Mouse (Mus musculus) liver, embryonic 13.5 days (tissue): ENCODE data around the gene Fgfr2. TPM values are rescaled to one million over a fixed set of nuclear protein-coding genes. Genes with fewer than 3 reads are reported as not detected.

Experiments used
- ATAC-seq: fragments of 200-750 bp; cut with Nextera tagmentation; 2 replicates; pipeline ENCODE4 v1.8.0; 2017; ENCODE audit warnings: low read depth, mild to moderate bottlenecking, moderate number of reproducible peaks, moderate library complexity
- DNase-seq: peaks from one replicate; pipeline ENCODE4 v3.0.0; 2022
- H3K27ac ChIP-seq: fragments of 300-500 bp; sonication (generic); 2 replicates; pipeline ENCODE4 v1.5.1; 2015; ENCODE audit warnings: moderate library complexity, mild to moderate bottlenecking, inconsistent platforms
- H3K27me3 ChIP-seq: fragments of 300-500 bp; sonication (generic); 2 replicates; pipeline ENCODE4 v1.6.1; 2015; ENCODE audit warnings: mild to moderate bottlenecking, inconsistent platforms
- H3K36me3 ChIP-seq: fragments of 300-500 bp; sonication (generic); 2 replicates; pipeline ENCODE4 v1.6.1; 2015; ENCODE audit warnings: mild to moderate bottlenecking, inconsistent platforms
- H3K4me1 ChIP-seq: fragments of 300-500 bp; sonication (generic); replicated peaks from 2 replicates; pipeline ENCODE4 v1.6.1; 2015; ENCODE audit warnings: inconsistent platforms
- H3K4me2 ChIP-seq: fragments of 300-500 bp; sonication (generic); 2 replicates; pipeline ENCODE4 v1.6.1; 2015; ENCODE audit warnings: inconsistent platforms, mild to moderate bottlenecking, moderate library complexity
- H3K4me3 ChIP-seq: fragments of 300-500 bp; sonication (generic); replicated peaks from 2 replicates; pipeline ENCODE4 v1.5.1; 2015; ENCODE audit warnings: mild to moderate bottlenecking, inconsistent platforms
- H3K9ac ChIP-seq: fragments of 300-500 bp; sonication (generic); 2 replicates; pipeline ENCODE4 v1.6.1; 2015; ENCODE audit warnings: mild to moderate bottlenecking, inconsistent platforms
- H3K9me3 ChIP-seq: fragments of 300-500 bp; sonication (generic); replicated peaks from 2 replicates; pipeline ENCODE4 v1.6.1; 2016; ENCODE audit warnings: inconsistent platforms
- WGBS: fragments of 180-500 bp; shearing (Covaris S2); methylation state at CpG from one replicate; pipeline ENCODE4 v1.1.7; 2015; ENCODE audit not compliant: insufficient replicate concordance; 5-methylcytosine and 5-hydroxymethylcytosine counted together
- polyA plus RNA-seq: library from polyadenylated mRNA; unstranded; fragments of >200 nt; fragmentation: Nextera tagmentation; extraction: Ambion mirVana; gene quantifications from 2 replicates; pipeline ENCODE4 v1.2.1, GENCODE M21; 2015

The Fgfr2 gene
- polyA plus RNA-seq, 1 experiment from 2014 or later = 8.9 TPM

GRCm38 (mm10) chr7:133116542-133116941, 6.6 kb downstream of the Fgfr2 start:
- Histone ChIP-seq H3K36me3 (no peaks in the 10 kb centered on the region), H3K9me3 (no peaks in the 10 kb centered on the region), H3K4me2 (peak overlapping the region; percentile 77; the same call in 1 of the 2 replicates), H3K4me1 (peaks cover 77% of the 10 kb centered on the region), H3K27me3 (peaks cover 13% of the 10 kb centered on the region), H3K4me3 (no peak overlapping the region), H3K27ac (0 out of 2 replicates have a peak overlapping the region, but pooled peaks have one; percentile 39), H3K9ac (no peak overlapping the region)
- no peak for ATAC-seq
- no peak for DNase-seq

DNA sequence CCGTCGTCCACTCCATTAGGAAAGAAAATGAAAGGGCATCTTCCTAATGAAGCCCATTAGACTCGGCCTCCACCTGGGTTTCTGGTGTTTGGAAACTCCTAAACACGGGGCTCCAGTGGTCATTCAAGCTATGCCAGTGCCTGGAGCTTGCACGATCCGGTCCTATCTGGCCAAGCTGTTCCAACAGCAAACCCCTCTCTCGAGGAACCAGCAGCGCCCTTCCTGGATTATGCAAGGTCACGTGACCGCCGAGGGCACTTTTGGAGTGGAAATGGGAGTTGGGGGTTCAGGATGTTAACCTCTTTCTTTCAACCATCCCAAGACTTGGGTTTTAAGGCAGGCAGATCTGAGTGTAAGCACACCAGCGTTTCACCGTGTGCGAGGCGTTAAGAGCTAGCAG, 7.3 kb downstream of the Fgfr2 start:
- DNase-seq (peak; percentile 22), ATAC-seq (no peak)
- 9% methylated on average over 15 of the region's 15 CpGs for WGBS
- peak overlapping the region; percentile 55 for H3K4me3 ChIP-seq
- peaks cover 8% of the 10 kb centered on the region; the same call in 1 of the 2 replicates for H3K27me3 ChIP-seq
- peak overlapping the region; percentile 77 for H3K4me2 ChIP-seq
- no peaks in the 10 kb centered on the region for H3K9me3 ChIP-seq
- H3K9ac ChIP-seq = peak overlapping the region; percentile 67
- no peaks in the 10 kb centered on the region for H3K36me3 ChIP-seq
- H3K4me1 ChIP-seq = peaks cover 74% of the 10 kb centered on the region
- H3K27ac ChIP-seq = peak overlapping the region; percentile 39

GRCm38 (mm10) chr7:133114847-133115470, 8.2 kb downstream of the Fgfr2 start:
- Histone ChIP-seq H3K4me1 (peaks cover 66% of the 10 kb centered on the region), H3K27ac (peak overlapping the region; percentile 20; the same call in 1 of the 2 replicates), H3K36me3 (no peaks in the 10 kb centered on the region), H3K9ac (peak overlapping the region; percentile 67), H3K4me2 (peak overlapping the region; percentile 77), H3K4me3 (peak overlapping the region; percentile 55), H3K9me3 (no peaks in the 10 kb centered on the region), H3K27me3 (no peaks in the 10 kb centered on the region)
- peak; percentile 69 for ATAC-seq
- DNase-seq = peak; percentile 56
- 5% methylated on average over 20 of the region's 20 CpGs for WGBS

GRCm38 (mm10) chr7:133113185-133113895, 9.8 kb downstream of the Fgfr2 start:
- no peak overlapping the region for H3K4me2 ChIP-seq
- H3K4me3 ChIP-seq = no peak overlapping the region
- ATAC-seq (no peak), DNase-seq (no peak)
- no peaks in the 10 kb centered on the region for H3K27me3 ChIP-seq
- no peaks in the 10 kb centered on the region for H3K36me3 ChIP-seq
- no peaks in the 10 kb centered on the region for H3K9me3 ChIP-seq
- no peak overlapping the region for H3K27ac ChIP-seq
- H3K4me1 ChIP-seq = peaks cover 59% of the 10 kb centered on the region
- WGBS = 79% methylated on average over 8 of the region's 8 CpGs
- H3K9ac ChIP-seq = no peak overlapping the region

DNA sequence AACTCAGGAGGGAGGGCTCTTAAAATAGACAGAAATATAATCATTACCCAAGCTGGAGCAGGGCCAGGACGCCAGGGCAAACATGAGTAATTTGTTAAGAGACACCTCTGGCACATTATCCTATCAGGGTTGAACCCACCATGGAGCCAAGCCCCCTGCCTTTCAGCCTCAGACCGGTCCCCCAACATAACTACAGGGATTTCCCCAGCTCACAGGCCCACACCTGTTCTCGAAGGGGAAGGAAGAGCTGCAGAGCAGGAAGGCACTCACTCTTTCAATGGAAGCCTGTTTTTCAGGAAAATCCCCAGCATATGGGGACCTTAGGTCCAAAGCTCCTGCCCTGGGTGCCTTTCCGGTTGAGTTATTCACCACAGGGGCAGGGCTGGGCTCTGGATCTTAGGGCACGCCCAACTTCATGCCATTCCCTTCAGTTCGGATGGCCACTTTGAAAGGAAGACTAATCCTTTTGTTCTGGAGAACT, 10.8 kb downstream of the Fgfr2 start:
- ATAC-seq = no peak
- peaks cover 52% of the 10 kb centered on the region for H3K4me1 ChIP-seq
- H3K27ac ChIP-seq = no peak overlapping the region
- H3K27me3 ChIP-seq = no peaks in the 10 kb centered on the region
- H3K4me3 ChIP-seq = no peak overlapping the region
- H3K9ac ChIP-seq = no peak overlapping the region
- no peak overlapping the region for H3K4me2 ChIP-seq
- no peaks in the 10 kb centered on the region for H3K36me3 ChIP-seq
- H3K9me3 ChIP-seq = no peaks in the 10 kb centered on the region
- WGBS = 62% methylated on average over 6 of the region's 6 CpGs
- no peak for DNase-seq

- 85% methylated on average over 4 of the region's 4 CpGs for WGBS
- Histone ChIP-seq H3K9ac (no peak overlapping the region), H3K4me3 (no peak overlapping the region), H3K27me3 (no peaks in the 10 kb centered on the region), H3K27ac (no peak overlapping the region), H3K4me1 (peaks cover 26% of the 10 kb centered on the region), H3K36me3 (no peaks in the 10 kb centered on the region), H3K9me3 (no peaks in the 10 kb centered on the region), H3K4me2 (no peak overlapping the region)
- ATAC-seq (no peak), DNase-seq (no peak)
Observed at GRCm38 (mm10) chr7:133109442-133109841, 13.7 kb downstream of the Fgfr2 start.

GRCm38 (mm10) chr7:133108695-133109094, 14.5 kb downstream of the Fgfr2 start:
- Histone ChIP-seq H3K4me1 (peaks cover 19% of the 10 kb centered on the region), H3K27me3 (no peaks in the 10 kb centered on the region)

GRCm38 (mm10) chr7:133102578-133102977, 20.6 kb downstream of the Fgfr2 start:
- Histone ChIP-seq H3K27me3 (no peaks in the 10 kb centered on the region), H3K27ac (no peak overlapping the region), H3K4me3 (no peak overlapping the region), H3K4me2 (no peak overlapping the region), H3K9ac (no peak overlapping the region), H3K36me3 (0 out of 2 replicates have a peak, but pooled peaks cover 2% of the 10 kb centered on the region), H3K4me1 (peaks cover 3% of the 10 kb centered on the region; the same call in 1 of the 2 replicates), H3K9me3 (no peaks in the 10 kb centered on the region)
- WGBS = 72% methylated on average over 3 of the region's 3 CpGs
- no peak for DNase-seq
- no peak for ATAC-seq

More at GRCm38 (mm10) chr7:133108695-133109094, 14.5 kb downstream of the Fgfr2 start:
- ATAC-seq (no peak), DNase-seq (no peak)
- Histone ChIP-seq H3K9ac (no peak overlapping the region), H3K9me3 (no peaks in the 10 kb centered on the region), H3K4me3 (no peak overlapping the region), H3K4me2 (no peak overlapping the region), H3K36me3 (no peaks in the 10 kb centered on the region), H3K27ac (no peak overlapping the region)
- 85% methylated on average over 2 of the region's 2 CpGs for WGBS

DNA sequence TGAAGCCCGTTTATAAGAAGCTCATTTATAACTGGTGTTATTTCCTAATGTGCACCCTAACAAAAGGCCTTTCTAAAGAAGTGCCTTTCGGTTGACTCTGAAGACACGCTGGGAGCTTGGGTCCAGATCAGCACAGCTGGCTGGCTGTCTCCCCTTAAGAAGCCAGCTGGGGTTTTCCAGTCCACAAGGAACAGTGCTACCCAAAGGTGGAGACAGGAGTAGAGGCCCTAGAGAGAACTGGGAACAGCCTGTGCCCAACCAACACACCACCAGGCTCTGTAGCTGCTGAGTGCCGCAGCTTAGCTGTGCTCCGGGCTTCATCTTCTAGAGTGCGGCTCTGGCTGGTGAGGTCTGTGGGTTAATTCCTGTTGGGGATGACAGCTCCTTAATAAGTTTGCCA, 22.1 kb downstream of the Fgfr2 start:
- H3K4me3 ChIP-seq = no peak overlapping the region

DNA sequence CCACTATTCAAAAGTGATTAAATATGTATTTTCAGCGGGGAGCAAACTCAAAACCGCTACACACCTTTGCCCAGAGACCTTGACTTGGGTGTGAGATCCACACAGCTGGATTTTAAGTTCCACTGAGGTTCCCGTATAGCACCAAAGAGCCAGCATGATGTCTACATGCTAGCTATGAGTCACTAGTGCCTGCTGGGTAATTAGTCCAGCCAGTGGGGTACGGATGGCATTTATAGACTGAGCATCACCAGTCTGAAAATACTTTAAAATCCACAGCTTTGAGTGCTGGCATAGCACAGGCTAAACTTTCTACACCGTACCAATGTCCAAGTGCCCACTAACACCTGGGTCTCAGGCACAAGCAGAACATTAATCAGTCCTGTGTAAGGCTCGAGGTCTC, 23.0 kb downstream of the Fgfr2 start:
- 71% methylated on average over 6 of the region's 6 CpGs for WGBS
- no peaks in the 10 kb centered on the region for H3K27me3 ChIP-seq
- no peak overlapping the region for H3K4me3 ChIP-seq
- H3K36me3 ChIP-seq = 0 out of 2 replicates have a peak, but pooled peaks cover 2% of the 10 kb centered on the region
- H3K4me1 ChIP-seq = no peaks in the 10 kb centered on the region
- no peak overlapping the region for H3K4me2 ChIP-seq
- H3K9me3 ChIP-seq = no peaks in the 10 kb centered on the region
- H3K27ac ChIP-seq = no peak overlapping the region
- ATAC-seq = no peak
- no peak for DNase-seq
- H3K9ac ChIP-seq = no peak overlapping the region

More for the DNA sequence above, 22.1 kb downstream of the Fgfr2 start:
- no peak overlapping the region for H3K9ac ChIP-seq
- ATAC-seq (no peak), DNase-seq (no peak)
- 0 out of 2 replicates have a peak, but pooled peaks cover under 1% of the 10 kb centered on the region for H3K4me1 ChIP-seq
- 85% methylated on average over 6 of the region's 6 CpGs for WGBS
- H3K27me3 ChIP-seq = no peaks in the 10 kb centered on the region
- H3K27ac ChIP-seq = no peak overlapping the region
- H3K36me3 ChIP-seq = 0 out of 2 replicates have a peak, but pooled peaks cover 2% of the 10 kb centered on the region
- H3K9me3 ChIP-seq = no peaks in the 10 kb centered on the region
- H3K4me2 ChIP-seq = no peak overlapping the region

DNA sequence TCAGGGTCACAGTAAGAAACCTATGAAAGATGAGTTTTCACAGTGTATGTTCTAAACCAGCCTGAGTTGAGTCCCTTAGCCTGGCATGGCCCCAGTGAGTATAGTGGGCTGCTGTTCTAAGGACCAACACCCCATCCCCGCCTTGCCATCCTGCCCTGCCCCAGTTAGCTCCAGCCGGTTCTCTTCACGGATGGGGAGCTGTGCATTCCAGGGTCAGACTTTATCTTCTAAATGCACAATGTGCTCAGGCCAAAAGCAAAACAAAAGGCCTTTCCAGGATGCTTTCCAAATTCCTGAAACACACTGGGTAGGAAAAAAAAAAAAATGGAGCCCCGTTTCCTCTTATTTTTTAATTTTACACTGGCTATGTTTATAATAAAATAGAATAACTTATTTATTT, 23.9 kb downstream of the Fgfr2 start:
- Histone ChIP-seq H3K27ac (no peak overlapping the region), H3K4me1 (no peaks in the 10 kb centered on the region), H3K9me3 (no peaks in the 10 kb centered on the region), H3K36me3 (0 out of 2 replicates have a peak, but pooled peaks cover 2% of the 10 kb centered on the region), H3K27me3 (no peaks in the 10 kb centered on the region), H3K4me3 (no peak overlapping the region), H3K4me2 (no peak overlapping the region), H3K9ac (no peak overlapping the region)
- ATAC-seq (no peak), DNase-seq (no peak)
- WGBS = 71% methylated on average over 4 of the region's 4 CpGs
